Mouse (Mus musculus): Measurements from ENCODE around the gene Ccdc65.
"Not testable (repeated sequence)": the region's sequence is repeated elsewhere in the genome, so short reads cannot be mapped to it uniquely, and the experiment has no call there.

Gene Ccdc65

GRCm38 (mm10) chr15:98740219-98740618, 32.2 kb downstream of the Ccdc65 start:
- no peak for DNase-seq

- no peak for DNase-seq
Observed at GRCm38 (mm10) chr15:98742766-98743428, 34.9 kb downstream of the Ccdc65 start.

GRCm38 (mm10) chr15:98743863-98744262, 35.9 kb downstream of the Ccdc65 start:
- not testable (repeated sequence) for DNase-seq

GRCm38 (mm10) chr15:98746344-98746965, 38.4 kb downstream of the Ccdc65 start:
- DNase-seq = no peak

GRCm38 (mm10) chr15:98747296-98747695, 39.3 kb downstream of the Ccdc65 start:
- no peak for DNase-seq

- no peak for DNase-seq
Observed at GRCm38 (mm10) chr15:98749093-98749492, 41.1 kb downstream of the Ccdc65 start.

- no peak for DNase-seq
Observed at GRCm38 (mm10) chr15:98753021-98753423, 45.0 kb downstream of the Ccdc65 start.

GRCm38 (mm10) chr15:98754125-98754524, 46.1 kb downstream of the Ccdc65 start:
- DNase-seq = no peak

- peak; percentile 73 for DNase-seq
Observed at GRCm38 (mm10) chr15:98762201-98762621, 54.2 kb downstream of the Ccdc65 start.

- DNase-seq = peak; percentile 94
Observed at GRCm38 (mm10) chr15:98762670-98763529, 54.9 kb downstream of the Ccdc65 start, which contains the start of gene Arf3. Gene Arf3, minus strand, starts transcription at chr15:98763214.

GRCm38 (mm10) chr15:98765929-98766328, 57.9 kb downstream of the Ccdc65 start:
- no peak for DNase-seq

- DNase-seq = no peak
Observed at GRCm38 (mm10) chr15:98768259-98768658, 60.3 kb downstream of the Ccdc65 start.

GRCm38 (mm10) chr15:98771813-98772425, 63.9 kb downstream of the Ccdc65 start:
- no peak for DNase-seq

GRCm38 (mm10) chr15:98772511-98773211, 64.7 kb downstream of the Ccdc65 start:
- no peak for DNase-seq
